Mouse (Mus musculus) lung, postnatal 4 days (tissue): ENCODE measurements at regions not wholly inside any gene's neighbourhood (a gene's known extent, or its start where the extent isn't known, plus 50 kb on each side); places are given as distances from the start of the nearest gene placed in this dataset.

Source experiments
- DNase-seq, 2 experiments: peaks; one replicate each; pipeline ENCODE4 v3.0.0; 2021

- no peak for DNase-seq
Measured at GRCm38 (mm10) chr1:60665329-60665728, 51.3 kb upstream of the Cd28 start.

- DNase-seq = peak in 1 of 2 experiments; percentile 41
Measured at GRCm38 (mm10) chr1:60662301-60662986, 54.2 kb upstream of the Cd28 start.

- no peak for DNase-seq
Measured at GRCm38 (mm10) chr1:60661857-60662256, 54.7 kb upstream of the Cd28 start.

GRCm38 (mm10) chr1:60659604-60660003 is 57.0 kb upstream of the Cd28 start:
- DNase-seq = no peak

- no peak for DNase-seq
Measured at GRCm38 (mm10) chr1:60659041-60659440, 57.6 kb upstream of the Cd28 start.

- no peak for DNase-seq
Measured at GRCm38 (mm10) chr1:60658383-60658782, 58.2 kb upstream of the Cd28 start.

GRCm38 (mm10) chr1:60657511-60657910 is 59.1 kb upstream of the Cd28 start:
- no peak for DNase-seq

GRCm38 (mm10) chr1:60656976-60657375 is 59.6 kb upstream of the Cd28 start:
- DNase-seq = no peak

GRCm38 (mm10) chr1:60655691-60656595 is 60.7 kb upstream of the Cd28 start:
- peak in 1 of 2 experiments; percentile 40 for DNase-seq

GRCm38 (mm10) chr1:60655206-60655605 is 61.4 kb upstream of the Cd28 start:
- no peak for DNase-seq

- peak; percentile 38 to 53 for DNase-seq
Measured at GRCm38 (mm10) chr1:60652570-60653011, 64.0 kb upstream of the Cd28 start.

- DNase-seq = no peak
Measured at GRCm38 (mm10) chr1:60650158-60650557, 66.4 kb upstream of the Cd28 start.

- no peak for DNase-seq
Measured at GRCm38 (mm10) chr1:60649303-60649850, 67.2 kb upstream of the Cd28 start.

- no peak for DNase-seq
Measured at GRCm38 (mm10) chr1:60646828-60647227, 69.8 kb upstream of the Cd28 start.

GRCm38 (mm10) chr1:60646174-60646573 is 70.4 kb upstream of the Cd28 start:
- DNase-seq = no peak

- no peak for DNase-seq
Measured at GRCm38 (mm10) chr1:60645176-60645575, 71.4 kb upstream of the Cd28 start.

- DNase-seq = no peak
Measured at GRCm38 (mm10) chr1:60642761-60643160, 73.8 kb upstream of the Cd28 start.

- peak in 1 of 2 experiments; percentile 43 for DNase-seq
Measured at GRCm38 (mm10) chr1:60642175-60642574, 74.4 kb upstream of the Cd28 start.

GRCm38 (mm10) chr1:60641324-60641764 is 74.4 kb upstream of the Raph1 start:
- no peak for DNase-seq

- no peak for DNase-seq
Measured at GRCm38 (mm10) chr1:60639536-60639935, 72.6 kb upstream of the Raph1 start.

GRCm38 (mm10) chr1:60639059-60639458 is 72.2 kb upstream of the Raph1 start:
- no peak for DNase-seq

GRCm38 (mm10) chr1:60636802-60637452 is 70.0 kb upstream of the Raph1 start:
- DNase-seq = no peak
